Mouse (Mus musculus) CH12.LX (cell line): Measurements from ENCODE around the gene Tox2.

Experiments used
- CHD1 ChIP-seq: IDR thresholded peaks from 2 replicates; pipeline ENCODE4 v1.6.1; 2012; ENCODE audit warnings: low read depth, low read length, improper control_type of control experiment, inconsistent platforms
- CTCF ChIP-seq, 2 experiments: IDR thresholded peaks in 1 of 2; conservative IDR thresholded peaks in 1 of 2; 2 replicates each; pipeline ENCODE4 v1.5.1; 2011 to 2012; ENCODE audit warnings: low read depth in 2 of 2, low read length in 2 of 2, improper control_type of control experiment in 1 of 2, inconsistent platforms in 1 of 2, mild to moderate bottlenecking in 1 of 2, moderate library complexity in 1 of 2
- MAX ChIP-seq: IDR thresholded peaks from 2 replicates; pipeline ENCODE4 v1.6.1; 2011; ENCODE audit warnings: low read length, improper control_type of control experiment
- MXI1 ChIP-seq: IDR thresholded peaks from 2 replicates; pipeline ENCODE4 v1.6.1; 2011; ENCODE audit warnings: mild to moderate bottlenecking, low read depth, low read length, improper control_type of control experiment
- NRF1 ChIP-seq: IDR thresholded peaks from 2 replicates; pipeline ENCODE4 v1.6.1; 2014; ENCODE audit warnings: low read depth, mild to moderate bottlenecking, inconsistent platforms, low read length, improper control_type of control experiment, moderate library complexity
- PAX5 ChIP-seq: IDR thresholded peaks from 2 replicates; pipeline ENCODE4 v1.6.1; 2012; ENCODE audit warnings: low read length, inconsistent platforms, mixed read lengths
- POLR2A ChIP-seq: IDR thresholded peaks from 2 replicates; pipeline ENCODE4 v1.6.1; 2011; ENCODE audit warnings: low read depth, mild to moderate bottlenecking, improper control_type of control experiment, low read length
- RAD21 ChIP-seq: IDR thresholded peaks from 2 replicates; pipeline ENCODE4 v1.6.1; 2011; ENCODE audit warnings: low read depth, mild to moderate bottlenecking, low read length, improper control_type of control experiment, moderate library complexity
- SIN3A ChIP-seq: IDR thresholded peaks from 2 replicates; pipeline ENCODE4 v1.6.1; 2012; ENCODE audit warnings: low read length, improper control_type of control experiment, inconsistent platforms
- ZKSCAN1 ChIP-seq: IDR thresholded peaks from 2 replicates; pipeline ENCODE4 v1.6.1; 2012; ENCODE audit warnings: low read depth, inconsistent platforms, low read length, improper control_type of control experiment, borderline replicate concordance
- ZNF384 ChIP-seq: IDR thresholded peaks from 2 replicates; pipeline ENCODE4 v1.6.1; 2012; ENCODE audit warnings: low read depth, low read length, improper control_type of control experiment, inconsistent platforms

DNA sequence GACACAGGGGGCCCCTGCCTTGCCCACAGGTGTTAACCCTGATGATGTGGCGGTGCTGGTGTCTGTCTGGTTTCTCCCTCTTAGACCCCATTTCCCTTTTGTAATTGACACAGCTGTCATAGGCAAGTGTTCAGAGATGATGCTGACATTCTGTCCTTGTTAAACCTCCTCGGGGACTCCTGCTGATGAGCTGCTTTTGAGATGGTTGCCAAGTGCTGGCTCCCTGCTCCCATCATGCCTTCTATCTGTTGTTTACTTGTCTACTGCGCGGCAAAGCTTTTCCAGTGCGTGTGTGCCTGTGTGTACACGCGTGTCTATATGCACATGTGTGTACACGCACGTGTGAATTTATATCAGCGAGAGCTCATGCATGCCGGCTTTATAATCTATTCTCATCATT lies 31.0 kb upstream of the Tox2 start:
- TF ChIP-seq PAX5 (no peak), NRF1 (no peak), POLR2A (no peak), MXI1 (no peak), RAD21 (no peak), CTCF (conservative IDR thresholded peaks at IDR 0.05 in 1 of 2, IDR thresholded peaks at IDR 0.05 in 1 of 2; ENCODE audit: low read depth in 2 of 2, low read length in 2 of 2) (no peak), CHD1 (no peak), ZKSCAN1 (no peak), ZNF384 (no peak), MAX (no peak), SIN3A (no peak)
